9 mouse cellular contexts compared by ENCODE assay signal in genomic region chr7:112416058-112416526, GRCm38 (mm10). TPM values are rescaled to one million over a fixed set of nuclear protein-coding genes. Genes with fewer than 3 reads are reported as not detected.
A peak's percentile ranks its signal among the peaks of the same experiment; 100 is the strongest.
DNase-seq lines count a peak whose midpoint lies in the region; ATAC-seq and TF ChIP-seq lines count a peak whose summit lies in the region.
"Had no signal": no experiment of that assay in that cellular context is flagged by ENCODE, and none has a peak within 500 bp of the region (broad histone marks: within the 10 kb centered on the region; RNA-seq: fewer than 3 reads in every experiment).

No protein-coding gene starts in this region.

- H3K27ac ChIP-seq in lung, embryonic 14.5 days (ENCODE audit: low read depth): peak overlapping the region; percentile 33; the same call in 1 of the 2 replicates
- H3K27ac ChIP-seq in embryonic facial prominence, embryonic 13.5 days: peak overlapping the region; percentile 74
- no peak overlapping the region for H3K27ac ChIP-seq in intestine, embryonic 15.5 days

- H3K9ac ChIP-seq in lung, embryonic 14.5 days: no peak overlapping the region
- H3K9ac ChIP-seq in embryonic facial prominence, embryonic 13.5 days: no peak overlapping the region
- H3K9ac ChIP-seq in intestine, embryonic 15.5 days: no peak overlapping the region

- H3K4me3 ChIP-seq in lung, embryonic 14.5 days (ENCODE audit: low read depth, low read length): no peak overlapping the region
- H3K4me3 ChIP-seq in embryonic facial prominence, embryonic 13.5 days: no peak overlapping the region
- no peak overlapping the region for H3K4me3 ChIP-seq in intestine, embryonic 15.5 days (replicated peaks)

- H3K36me3 ChIP-seq in lung, embryonic 14.5 days (ENCODE audit: insufficient read depth): no peaks in the 10 kb centered on the region
- no peaks in the 10 kb centered on the region for H3K36me3 ChIP-seq in embryonic facial prominence, embryonic 13.5 days
- H3K36me3 ChIP-seq in intestine, embryonic 15.5 days: no peaks in the 10 kb centered on the region

- whole genome bisulfite sequencing in lung, embryonic 14.5 days: 16% methylated on average over 14 of the region's 14 CpGs
- WGBS in embryonic facial prominence, embryonic 13.5 days: 12% methylated on average over 14 of the region's 14 CpGs
- WGBS in intestine, embryonic 15.5 days: 22% methylated on average over 14 of the region's 14 CpGs

- peak overlapping the region; percentile 31; the same call in 1 of the 2 replicates for H3K4me2 ChIP-seq in lung, embryonic 14.5 days
- H3K4me2 ChIP-seq in embryonic facial prominence, embryonic 13.5 days: peak overlapping the region; percentile 40
- H3K4me2 ChIP-seq in intestine, embryonic 15.5 days (replicated peaks): peak overlapping the region; percentile 42

- H3K9me3 ChIP-seq in lung, embryonic 14.5 days (ENCODE audit: low read depth, low read length): no peaks in the 10 kb centered on the region
- H3K9me3 ChIP-seq in embryonic facial prominence, embryonic 13.5 days: no peaks in the 10 kb centered on the region
- no peaks in the 10 kb centered on the region for H3K9me3 ChIP-seq in intestine, embryonic 15.5 days

- H3K4me1 ChIP-seq in lung, embryonic 14.5 days (ENCODE audit: insufficient read depth): peaks cover 13% of the 10 kb centered on the region
- peaks cover 34% of the 10 kb centered on the region for H3K4me1 ChIP-seq in embryonic facial prominence, embryonic 13.5 days
- 0 out of 2 replicates have a peak, but pooled peaks cover 3% of the 10 kb centered on the region for H3K4me1 ChIP-seq in intestine, embryonic 15.5 days (replicated peaks)

- no peak for DNase-seq in lung, embryonic 14.5 days
- no peak for DNase-seq in lung, postnatal 36 days
- peak; percentile 51 for DNase-seq in retina, embryonic 14.5 days (ENCODE audit: low spot score)
- DNase-seq in left cerebral cortex, adult 18-20 months (ENCODE audit: low spot score in 2 of 2): no peak
- no peak for DNase-seq in adrenal gland, adult (ENCODE audit: inconsistent age in 2 of 2, low spot score in 1 of 2)
- no peak for DNase-seq in right cerebral cortex, postnatal 14 days
- DNase-seq: kidney, adult 18-20 months had no signal

- H3K27me3 ChIP-seq in lung, embryonic 14.5 days (ENCODE audit: insufficient read depth, low read length): no peaks in the 10 kb centered on the region
- H3K27me3 ChIP-seq in embryonic facial prominence, embryonic 13.5 days: no peaks in the 10 kb centered on the region; the same call in 1 of the 2 replicates
- H3K27me3 ChIP-seq in intestine, embryonic 15.5 days (replicated peaks): no peaks in the 10 kb centered on the region

- ATAC-seq in lung, embryonic 14.5 days (ENCODE audit: insufficient read depth): no peak
- peak; percentile 38; the same call in 1 of the 2 replicates for ATAC-seq in embryonic facial prominence, embryonic 13.5 days (ENCODE audit: insufficient number of reproducible peaks, insufficient read depth, low FRiP score, low TSS enrichment, low read depth)
- ATAC-seq in intestine, embryonic 15.5 days: peak; percentile 49; the same call in 1 of the 2 replicates

- TF ChIP-seq CTCF in lung, embryonic 14.5 days (IDR thresholded peaks at IDR 0.05; ENCODE audit: low read depth): no peak

RNA-seq across cellular contexts. Expression of gene Parva, which starts 11.2 kb away (rescaled TPM):
- 102 and 105 TPM in 2 replicates for polyA plus RNA-seq in lung, embryonic 14.5 days (2014; fragmentation: Nextera tagmentation; extraction: Ambion mirVana)
- polyA plus RNA-seq in embryonic facial prominence, embryonic 13.5 days (2015; fragmentation: Nextera tagmentation; extraction: Ambion mirVana): 89.1 and 104 TPM in 2 replicates
- polyA plus RNA-seq in intestine, embryonic 15.5 days (2015; fragmentation: Nextera tagmentation; extraction: Ambion mirVana): 79.8 and 90.0 TPM in 2 replicates
- total RNA-seq in left cerebral cortex, adult 18-20 months (2021): 10 to 100 TPM; 49.5 to 50.7 TPM
